Mouse (Mus musculus) thymus, postnatal 36 days (tissue): ENCODE data around the gene Pcdh15.

Experiments used
- DNase-seq, 2 experiments: peaks; one replicate each; pipeline ENCODE4 v3.0.0; 2022; ENCODE audit warnings: mixed read lengths in 2 of 2

Pcdh15 gene

DNA sequence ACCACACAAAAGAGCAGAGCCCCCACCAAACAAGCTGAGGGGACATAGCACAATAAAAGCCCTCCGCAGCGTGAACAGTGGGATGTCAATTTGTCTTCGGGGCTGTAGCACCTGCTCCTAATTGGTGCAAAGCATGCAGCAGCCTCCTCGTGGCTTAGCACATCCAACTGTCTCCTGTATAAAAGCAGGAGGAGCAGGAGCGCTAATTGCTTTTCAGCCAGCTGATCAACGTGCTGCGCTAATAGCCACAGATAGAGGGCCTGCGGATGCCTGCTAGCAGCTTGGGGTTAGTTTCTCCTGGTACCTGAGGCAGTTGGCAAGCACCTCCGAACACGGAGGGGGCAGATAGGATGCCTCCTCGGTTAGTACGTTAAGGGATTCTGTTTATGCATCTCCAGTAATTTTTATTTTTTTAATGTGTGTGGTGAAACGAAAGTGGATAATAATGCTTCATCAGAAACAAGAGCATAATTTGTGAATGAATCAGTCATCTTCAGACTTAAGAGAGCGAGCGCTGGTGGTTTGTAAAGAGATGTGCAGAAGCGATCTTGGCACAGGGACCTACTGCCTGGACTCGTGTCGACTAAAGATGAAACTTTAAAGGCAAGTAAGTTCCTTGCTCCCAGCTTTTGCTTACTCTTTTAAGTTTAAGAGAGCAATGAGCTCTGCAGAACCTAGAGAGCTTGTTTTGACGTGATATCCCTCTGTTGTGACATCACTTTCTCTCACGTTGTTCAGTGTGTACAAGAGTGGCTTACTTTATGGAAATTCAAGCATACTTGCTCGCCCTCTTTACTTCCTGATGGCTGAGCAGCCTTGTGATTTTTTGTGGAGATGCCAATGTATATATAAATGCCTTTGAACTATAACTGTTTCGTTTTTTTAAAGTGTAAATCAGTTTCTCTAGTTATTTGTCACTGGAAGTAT is 722.8 kb downstream of the Pcdh15 start:
- DNase-seq: no peak

DNA sequence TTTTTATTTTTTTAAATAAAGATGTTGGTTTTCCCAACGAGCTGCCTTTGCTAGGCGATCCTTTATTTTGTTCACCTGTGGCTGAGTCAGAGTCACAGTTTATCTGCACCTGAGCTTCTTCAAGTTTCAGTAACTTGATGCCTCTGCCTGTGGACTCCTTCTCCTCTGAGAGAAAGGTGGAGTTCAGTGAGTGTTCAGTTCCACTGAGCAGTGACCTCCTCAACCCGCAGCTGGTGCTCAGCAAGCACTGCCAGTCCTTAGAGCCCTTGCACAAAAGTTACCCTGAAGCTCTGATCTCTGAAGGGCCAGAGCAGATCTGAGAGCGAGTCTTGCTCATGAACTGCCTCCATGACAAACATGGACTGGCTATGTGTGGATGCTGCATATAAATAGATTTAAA is 724.1 kb downstream of the Pcdh15 start:
- no peak for DNase-seq

DNA sequence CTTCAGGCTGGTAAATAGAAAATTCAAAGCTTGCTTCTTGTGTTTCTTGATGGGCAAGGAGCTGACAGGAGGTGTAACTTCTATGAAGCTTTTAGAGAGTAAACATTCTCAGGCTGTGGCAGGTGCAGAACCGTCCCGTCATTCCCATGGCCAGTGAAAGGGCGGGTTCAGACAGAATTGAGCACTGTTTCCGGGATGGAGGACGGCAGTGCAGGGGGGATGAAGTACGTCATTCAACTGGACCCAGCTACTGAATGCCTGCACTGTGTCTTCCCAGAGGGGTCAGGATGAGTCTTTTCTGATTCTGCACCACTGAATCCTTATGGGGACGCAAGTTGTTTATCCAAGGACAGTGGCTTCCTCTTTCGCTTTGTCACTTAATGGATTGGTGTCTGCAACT is 727.2 kb downstream of the Pcdh15 start:
- no peak for DNase-seq

DNA sequence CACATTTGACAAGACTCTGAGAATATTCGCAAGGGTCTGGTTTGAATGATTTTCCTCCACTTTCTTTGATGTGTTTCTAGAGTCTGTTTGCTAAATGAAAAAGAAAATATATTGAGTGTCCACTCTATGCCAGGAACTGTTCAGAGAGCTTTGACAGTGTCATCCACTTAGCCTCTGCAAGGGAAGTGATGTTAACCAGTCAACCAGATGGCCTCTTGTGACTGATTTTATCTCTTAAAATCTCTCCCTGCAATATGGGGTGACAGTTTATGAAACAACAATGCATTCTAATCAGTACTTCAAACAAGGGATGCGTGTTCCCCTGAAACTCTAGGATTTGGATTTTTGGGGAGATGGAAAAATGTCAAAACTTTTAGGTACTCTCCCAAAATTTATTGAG is 729.6 kb downstream of the Pcdh15 start:
- no peak for DNase-seq

DNA sequence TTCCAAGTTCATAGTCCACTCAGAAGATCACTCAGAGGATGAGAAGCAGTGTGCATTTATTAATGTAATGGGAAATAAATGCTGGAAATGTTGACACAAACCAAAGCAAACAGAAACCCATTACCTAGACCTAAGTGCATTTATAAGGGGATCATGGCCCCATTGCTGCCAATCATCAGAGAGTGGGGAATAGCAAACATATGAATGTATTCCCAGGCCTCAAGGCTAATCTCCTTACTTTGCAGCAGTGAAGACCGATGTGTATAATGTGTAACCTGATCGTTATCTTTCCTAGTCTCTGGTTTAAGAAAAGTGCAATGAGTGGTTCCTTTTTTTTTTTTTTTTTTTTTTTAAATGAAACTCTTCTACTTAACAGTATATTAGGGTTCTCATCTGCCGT is 745.9 kb downstream of the Pcdh15 start:
- DNase-seq: no peak

DNA sequence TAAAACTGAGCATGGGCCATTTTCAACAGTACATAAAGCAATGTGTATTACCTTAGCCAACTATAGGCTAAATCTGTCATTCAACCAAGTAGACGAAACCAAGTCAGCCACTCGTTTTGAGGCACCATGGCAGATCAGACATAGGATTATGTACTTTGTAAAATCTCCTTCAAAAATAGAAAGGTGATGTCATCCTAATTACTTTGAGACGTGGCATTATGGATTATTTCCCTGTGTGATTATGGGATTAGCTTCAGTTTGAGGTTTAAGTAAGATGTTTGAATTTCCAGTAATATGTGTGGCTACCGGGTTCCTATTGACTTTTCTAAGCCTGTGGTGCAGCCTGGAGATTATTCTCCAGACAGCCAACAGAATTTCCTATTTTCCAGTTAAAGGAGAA is 763.0 kb downstream of the Pcdh15 start:
- DNase-seq: no peak

DNA sequence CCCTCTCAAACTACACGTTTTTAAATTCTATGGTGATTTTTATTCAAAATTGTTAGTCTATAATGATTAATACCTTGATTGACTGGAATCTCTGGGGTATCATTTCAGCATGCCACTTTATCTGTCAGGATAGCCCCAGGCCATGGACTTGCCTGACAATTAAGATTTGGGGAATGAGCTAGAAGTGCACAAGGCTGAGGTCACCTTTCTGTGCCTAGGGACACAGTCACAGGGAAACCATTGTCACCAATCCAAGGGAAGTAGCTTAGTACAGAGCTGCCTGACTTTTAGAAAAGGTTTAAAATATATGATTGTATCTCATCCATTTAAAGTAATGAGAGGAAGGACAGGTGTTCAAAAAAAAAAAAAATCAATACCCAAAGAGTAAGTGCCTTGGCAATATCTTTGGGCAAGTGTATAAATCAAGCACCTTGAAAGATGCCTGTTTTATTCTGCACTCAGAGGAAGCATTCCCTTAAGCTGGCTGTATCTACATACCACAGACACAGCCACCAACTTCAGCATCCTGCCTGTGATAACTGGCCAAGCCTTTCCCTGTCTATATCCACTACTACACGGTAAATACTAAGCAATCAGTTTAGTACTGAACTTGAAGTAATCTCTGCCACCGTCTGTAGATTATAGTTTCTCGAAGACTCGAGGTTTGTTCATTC is 779.0 kb downstream of the Pcdh15 start:
- DNase-seq: no peak

DNA sequence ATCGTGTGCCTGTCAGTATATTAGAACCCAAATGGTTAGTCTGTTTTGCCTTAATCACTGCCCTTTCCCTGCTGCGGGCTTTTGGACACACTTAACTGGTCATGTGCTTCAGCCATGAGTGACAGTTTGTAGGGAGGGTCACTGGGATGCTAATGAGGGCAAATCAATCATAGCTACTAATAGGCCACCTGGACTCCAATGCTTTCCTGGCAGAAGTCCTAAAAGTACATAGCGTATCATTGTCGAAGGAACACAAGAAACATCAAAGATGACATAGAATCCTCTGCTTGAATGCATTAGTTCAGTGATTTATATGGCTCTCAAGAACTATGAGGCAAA is 779.6 kb downstream of the Pcdh15 start:
- no peak for DNase-seq

DNA sequence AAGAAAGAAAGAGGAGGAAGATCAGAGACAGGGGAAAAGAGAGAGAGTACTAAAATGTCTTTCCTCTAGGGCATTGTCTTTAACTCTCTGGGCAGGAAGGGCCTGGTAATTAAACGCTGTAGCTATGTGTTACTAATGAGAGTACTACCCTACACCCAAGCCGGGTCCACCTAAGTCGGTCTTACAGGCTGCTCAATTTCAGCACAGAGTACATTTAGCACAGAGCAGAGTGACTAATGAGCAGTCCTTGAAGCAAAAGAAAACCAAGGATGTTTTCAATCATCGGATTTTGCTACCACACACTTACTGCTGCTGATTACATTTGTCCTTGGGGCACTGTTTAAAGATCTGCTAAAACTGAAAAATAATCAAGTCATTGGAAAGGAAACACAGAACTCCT is 788.6 kb downstream of the Pcdh15 start:
- DNase-seq: no peak

DNA sequence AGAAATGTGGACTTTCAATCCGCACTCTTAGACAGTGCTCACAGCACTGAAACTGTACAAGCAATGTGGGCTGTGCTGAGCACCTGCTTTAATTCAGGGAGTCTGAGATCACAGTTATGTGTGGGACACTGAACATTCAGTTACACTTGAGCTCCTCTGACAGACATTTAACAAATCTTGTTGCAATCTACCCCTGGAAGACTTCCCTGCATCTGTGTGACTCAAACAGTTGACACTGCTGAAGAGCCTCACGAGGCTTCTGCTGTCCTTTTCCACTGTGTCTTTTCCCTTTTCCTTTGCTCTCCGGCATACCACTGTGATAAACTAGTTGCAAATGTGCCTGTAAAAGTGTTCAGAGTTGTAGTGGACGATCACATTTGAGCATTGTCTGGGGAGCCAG is 793.1 kb downstream of the Pcdh15 start:
- DNase-seq: no peak

DNA sequence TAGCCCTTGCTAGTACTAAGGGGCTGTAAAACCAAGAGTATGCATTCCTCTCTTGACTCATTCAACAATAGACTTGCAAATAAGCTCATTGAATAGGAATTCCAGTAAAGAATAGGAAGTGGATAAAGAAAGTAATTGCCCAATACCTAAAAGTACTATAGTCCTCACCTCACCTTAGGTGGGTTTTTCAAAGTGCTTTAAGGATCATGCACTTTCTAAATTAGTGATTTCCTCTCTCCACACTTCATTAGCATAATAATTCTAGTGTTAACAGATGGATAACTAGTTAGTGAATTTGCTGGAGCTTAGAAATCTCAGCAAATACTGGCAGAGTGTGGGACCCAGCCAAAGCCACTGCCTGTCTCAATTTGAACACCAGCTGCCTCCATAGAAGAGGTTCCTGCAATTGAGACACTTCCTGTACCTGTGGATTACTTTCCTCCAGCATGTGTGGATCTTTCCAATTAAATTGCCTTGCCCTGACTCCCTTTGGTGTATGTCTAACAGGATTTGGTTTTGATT is 797.0 kb downstream of the Pcdh15 start:
- no peak for DNase-seq

DNA sequence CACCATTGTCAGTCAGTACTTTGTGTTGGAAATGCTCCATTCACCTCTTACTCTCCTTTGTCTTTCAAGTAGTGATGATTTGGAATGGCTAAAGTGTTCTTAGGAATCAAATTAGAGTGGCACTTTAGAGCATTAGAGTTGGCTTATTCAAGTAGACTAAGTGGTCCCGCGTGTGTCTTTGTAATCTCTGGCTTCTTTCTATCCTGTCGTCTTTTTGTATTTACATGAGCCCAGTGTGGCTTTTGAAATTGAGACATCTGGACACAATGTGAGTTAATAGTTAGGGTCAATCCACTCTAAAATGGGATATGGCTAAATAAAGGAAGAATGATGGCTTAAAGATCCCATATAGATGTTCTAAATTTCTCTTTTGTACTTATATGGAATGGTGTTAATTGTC is 800.0 kb downstream of the Pcdh15 start:
- no peak for DNase-seq

DNA sequence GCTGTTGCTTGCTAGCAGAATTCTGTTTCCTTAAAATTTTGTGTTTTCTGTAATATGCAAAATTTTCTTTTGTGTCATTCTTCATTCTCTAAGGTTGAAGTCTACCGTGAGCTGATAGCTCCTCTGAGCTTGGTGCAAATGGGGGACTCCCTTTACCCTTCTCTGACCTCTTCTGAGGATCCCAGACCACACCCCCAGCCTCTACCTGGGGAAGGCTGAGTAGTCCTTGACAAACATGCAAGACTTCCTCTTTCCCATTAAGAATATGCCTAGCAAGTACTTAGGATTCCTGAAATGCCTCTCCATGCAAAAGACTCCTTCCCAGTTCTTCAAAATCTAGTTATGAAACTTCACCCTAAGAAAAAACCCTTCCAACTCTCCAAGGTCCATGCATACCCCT is 808.5 kb downstream of the Pcdh15 start:
- no peak for DNase-seq

DNA sequence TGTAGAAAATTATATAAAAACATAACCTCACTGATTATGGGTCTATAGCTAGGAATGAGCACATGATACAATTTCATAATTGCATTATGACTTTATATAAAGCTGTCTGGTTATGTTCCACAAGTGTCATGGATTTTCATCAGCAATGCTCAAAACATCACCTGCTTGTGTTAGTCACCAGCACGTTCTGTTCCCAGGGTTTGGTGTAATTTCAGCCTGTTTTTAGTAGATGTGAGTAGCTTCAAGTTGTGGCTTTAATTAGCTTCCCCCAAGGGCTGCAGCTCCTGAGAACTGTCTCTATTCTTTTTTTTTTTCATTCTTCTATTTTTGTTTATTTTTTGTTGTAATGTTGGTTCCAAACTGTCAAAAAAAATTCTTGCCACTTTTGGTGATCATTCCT is 809.4 kb downstream of the Pcdh15 start:
- no peak for DNase-seq

DNA sequence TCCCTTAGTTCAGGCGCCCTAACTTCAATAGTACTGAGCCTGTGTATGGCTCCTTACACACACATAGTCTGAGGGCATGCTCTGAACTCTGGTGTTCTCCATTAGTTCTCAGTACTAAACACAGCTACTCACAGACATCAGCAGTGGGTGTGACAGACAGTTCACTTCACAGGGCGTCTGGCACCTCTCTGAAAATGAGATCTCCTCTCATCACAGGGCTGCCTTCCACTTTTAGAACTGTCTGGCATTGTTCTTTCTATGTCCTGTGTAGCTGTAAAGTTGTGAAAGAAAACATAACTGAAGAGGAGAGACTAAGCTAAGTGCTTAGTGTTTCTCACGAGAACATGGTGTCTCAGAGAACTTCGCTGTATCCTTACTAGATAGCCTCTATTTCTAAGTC is 816.0 kb downstream of the Pcdh15 start:
- no peak for DNase-seq

DNA sequence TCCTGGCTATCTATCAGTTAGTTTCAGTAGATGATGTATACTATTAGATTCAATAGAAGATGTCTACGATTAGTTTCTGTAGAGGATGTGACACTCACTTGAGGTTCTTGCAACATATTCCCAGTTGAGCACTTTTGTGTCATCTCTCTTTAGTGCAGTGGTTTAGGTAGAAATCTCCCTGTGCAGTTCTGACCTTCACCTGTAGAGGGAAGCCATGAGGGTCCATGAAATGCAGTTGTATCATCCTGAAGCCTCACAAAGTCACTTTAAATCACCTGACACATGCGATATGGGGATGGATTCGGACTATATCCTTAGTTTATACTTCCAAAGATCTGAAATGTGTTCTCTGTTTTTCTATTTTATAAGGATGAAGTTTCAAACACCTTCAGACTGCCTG is 822.4 kb downstream of the Pcdh15 start:
- no peak for DNase-seq

DNA sequence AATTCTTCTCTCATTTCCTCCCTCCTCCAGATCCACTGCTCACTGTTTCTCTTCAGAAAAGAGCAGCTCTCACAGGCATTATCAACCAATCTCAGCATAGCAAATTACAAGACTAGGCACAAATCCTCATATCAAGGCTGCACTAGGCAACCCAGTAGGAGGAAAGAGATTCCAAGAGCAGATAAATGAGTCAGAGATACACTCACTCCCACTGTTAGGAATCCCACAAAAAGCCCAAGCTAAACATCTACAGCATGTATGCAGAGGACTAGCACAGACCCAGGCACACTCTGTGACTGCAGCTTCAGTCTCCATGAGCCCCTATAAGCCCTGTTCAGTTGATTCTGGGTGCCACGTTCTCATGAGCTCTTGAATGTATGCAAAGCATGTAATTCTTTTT is 829.5 kb downstream of the Pcdh15 start:
- no peak for DNase-seq

DNA sequence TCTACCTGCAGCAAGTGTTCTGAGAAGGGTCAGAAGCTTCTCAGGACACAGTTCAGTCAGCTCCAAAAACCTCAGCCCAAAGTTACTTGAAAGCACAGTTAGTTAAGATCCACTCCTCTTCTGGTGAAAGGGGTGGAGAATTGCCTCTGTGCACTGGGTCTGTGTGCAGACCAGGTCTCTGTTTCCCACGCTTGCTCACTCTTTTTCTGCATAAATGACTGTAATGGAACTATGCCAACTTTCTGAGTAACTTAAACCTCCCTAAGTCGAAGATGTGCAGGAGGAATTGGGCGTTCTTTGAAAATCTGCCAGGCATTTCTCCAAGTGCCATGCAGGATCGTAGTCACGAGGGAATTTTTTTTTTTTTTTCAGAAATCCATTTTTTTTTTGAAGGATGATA is 830.6 kb downstream of the Pcdh15 start:
- DNase-seq: no peak

DNA sequence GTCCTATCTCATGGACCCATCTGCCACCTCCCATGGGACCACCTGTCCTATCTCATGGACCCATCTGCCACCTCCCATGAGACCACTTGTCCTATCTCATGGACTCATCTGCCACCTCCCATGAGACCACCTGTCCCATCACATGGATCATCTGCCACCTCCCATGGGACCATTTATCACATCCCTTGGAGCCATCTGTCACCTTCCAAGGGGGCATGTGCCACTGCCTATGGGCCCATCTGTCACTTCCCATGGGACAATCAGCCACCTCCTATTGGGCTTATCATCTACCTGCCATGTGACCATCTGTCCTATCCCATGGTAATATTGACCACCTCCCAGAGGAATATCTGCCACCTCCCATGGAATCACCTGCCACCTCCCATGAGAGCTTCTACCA is 832.0 kb downstream of the Pcdh15 start:
- DNase-seq: no peak

DNA sequence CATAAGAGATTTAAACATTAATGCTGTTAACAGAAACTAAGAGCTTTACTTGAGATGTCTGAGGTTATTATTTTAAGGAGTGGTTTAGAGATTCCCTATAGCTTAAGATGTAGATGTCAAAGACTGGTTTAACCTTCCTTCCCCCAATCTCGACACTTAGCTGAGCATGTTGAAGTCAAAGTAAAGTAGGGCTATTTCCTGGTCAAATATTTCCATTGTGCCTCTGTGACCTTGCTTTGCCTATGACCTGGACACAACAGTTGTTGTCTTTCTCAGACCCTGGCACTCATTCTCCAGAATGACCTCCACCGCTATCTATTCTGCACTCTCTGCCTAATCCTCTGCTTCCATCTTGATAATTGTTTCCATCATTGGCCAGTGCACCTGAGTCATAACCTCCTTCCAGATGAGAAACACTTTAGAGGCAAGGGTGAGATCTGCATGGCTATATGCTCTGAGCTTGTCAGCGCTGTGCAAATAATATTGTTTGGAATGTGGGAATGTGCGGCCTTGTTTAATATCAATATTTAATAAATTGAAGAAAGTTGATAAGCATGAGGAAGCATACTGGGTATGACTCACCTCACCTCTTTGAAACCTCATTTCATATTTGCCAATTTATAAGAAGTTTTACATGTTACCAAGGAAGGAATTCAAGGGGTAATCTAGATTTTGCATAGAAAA is 833.0 kb downstream of the Pcdh15 start:
- DNase-seq: no peak

DNA sequence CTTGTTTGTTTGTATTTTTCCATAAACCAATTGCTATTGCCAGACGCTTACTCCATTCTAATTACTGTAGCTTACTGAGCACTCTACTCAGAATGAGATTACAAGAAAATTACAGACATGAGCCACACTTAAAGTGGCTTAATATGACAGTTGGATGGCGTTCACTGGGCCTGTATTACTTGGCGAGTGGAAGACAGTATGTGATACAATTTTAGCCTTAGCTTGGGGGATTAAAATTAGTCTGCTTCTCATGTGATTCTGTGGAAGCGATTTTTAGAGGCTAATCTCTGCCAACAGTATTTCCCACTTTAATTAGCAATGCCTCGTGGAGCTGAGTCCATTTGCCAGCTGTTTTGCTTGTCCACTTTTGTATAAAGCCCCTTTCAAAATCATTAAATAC is 837.0 kb downstream of the Pcdh15 start:
- no peak for DNase-seq

DNA sequence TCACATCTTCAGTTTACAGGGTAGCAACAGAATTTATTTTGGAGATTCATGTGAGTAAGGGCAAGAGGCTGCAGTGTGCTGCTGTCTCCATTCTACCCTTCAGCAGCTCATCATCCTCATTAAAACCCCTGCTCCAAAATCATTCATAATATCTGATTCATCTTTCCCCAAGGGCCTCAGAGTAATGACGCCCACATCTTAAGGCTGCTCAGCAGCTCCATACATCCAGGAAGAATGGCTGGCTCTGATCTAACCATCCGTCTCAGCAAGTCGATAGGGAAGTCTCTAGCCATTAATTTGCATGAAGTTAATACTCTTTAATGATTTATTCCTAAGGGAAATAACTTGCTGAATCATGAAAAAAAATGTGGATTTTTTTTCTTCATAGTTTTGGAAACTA is 839.8 kb downstream of the Pcdh15 start:
- no peak for DNase-seq

DNA sequence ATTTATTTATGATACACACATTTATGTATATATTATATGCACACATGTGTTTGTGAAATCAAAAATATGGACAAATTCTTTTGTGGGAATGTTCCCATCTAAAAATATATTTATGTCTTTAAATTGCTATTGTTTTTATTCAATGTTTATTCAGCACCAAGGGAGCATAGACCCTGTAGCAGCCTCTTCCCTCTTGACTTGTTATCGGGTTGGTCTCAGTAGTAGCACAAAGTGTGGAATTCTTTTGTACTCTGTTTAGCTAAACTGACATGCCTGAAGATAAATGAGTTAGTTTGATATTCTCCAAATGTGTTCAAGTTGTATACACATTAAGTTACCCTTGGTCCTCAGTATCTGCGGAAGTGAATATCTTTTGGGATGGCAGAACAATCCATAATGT is 848.7 kb downstream of the Pcdh15 start:
- no peak for DNase-seq

DNA sequence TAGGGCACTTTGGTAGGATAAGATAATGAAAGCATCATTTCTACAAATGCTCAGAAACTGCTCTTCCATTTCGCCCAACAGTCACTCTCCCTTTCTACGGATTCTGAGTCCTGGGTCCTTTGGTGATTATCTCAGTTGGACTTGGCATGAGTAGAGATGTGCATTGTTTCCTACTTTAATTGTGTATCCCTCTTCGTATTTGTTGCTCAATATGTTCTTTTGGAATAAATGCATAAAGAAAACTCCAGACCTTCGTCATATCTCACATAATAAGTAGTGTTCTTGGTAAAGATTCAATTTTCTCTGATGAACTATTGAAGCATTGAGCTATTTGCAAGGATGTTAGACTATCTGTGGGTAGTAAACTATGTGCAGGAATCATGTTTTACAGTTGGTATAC is 854.2 kb downstream of the Pcdh15 start:
- DNase-seq: no peak
